Comparison of ENCODE assay signal across 27 mouse cellular contexts in the genomic region with DNA sequence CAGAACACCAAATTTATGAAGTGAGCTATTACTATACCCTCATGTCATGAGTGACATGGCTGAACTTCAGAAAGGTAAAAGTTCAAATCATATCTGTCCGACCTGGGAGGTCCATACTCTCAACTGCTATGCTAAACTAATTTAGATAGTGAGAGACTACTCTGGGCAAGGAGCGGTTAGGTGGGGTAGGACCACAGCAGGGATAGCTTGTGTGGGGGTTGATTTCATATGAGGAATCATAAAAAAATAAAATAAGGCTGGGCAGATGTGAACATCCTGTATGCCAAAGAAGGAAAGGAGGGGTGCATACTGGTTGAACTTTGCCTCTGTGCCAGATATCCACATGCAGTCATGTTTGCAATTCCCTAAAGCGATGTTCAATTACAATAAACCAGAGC. TPM values are rescaled to one million over a fixed set of nuclear protein-coding genes. Genes with fewer than 3 reads are reported as not detected.
"Had no signal": no experiment of that assay in that cellular context is flagged by ENCODE, and none has a peak within 500 bp of the region (broad histone marks: within the 10 kb centered on the region; RNA-seq: fewer than 3 reads in every experiment).

No protein-coding gene starts in this region.

- H3K27ac ChIP-seq: heart, embryonic 10.5 days; heart, embryonic 13.5 days; heart, embryonic 15.5 days; hindbrain, embryonic 13.5 days; hindbrain, embryonic 15.5 days; hindbrain, postnatal 0 days; kidney, embryonic 15.5 days; kidney, postnatal 0 days; limb, embryonic 13.5 days; limb, embryonic 15.5 days; liver, embryonic 13.5 days; liver, embryonic 15.5 days had no signal

- H3K4me1 ChIP-seq: heart, embryonic 10.5 days; liver, embryonic 13.5 days; liver, embryonic 15.5 days had no signal

- H3K4me2 ChIP-seq: heart, embryonic 13.5 days; heart, embryonic 15.5 days; hindbrain, embryonic 13.5 days; hindbrain, embryonic 15.5 days; kidney, embryonic 15.5 days; limb, embryonic 13.5 days; limb, embryonic 15.5 days; liver, embryonic 13.5 days; liver, embryonic 15.5 days had no signal

- H3K9ac ChIP-seq: heart, embryonic 13.5 days; heart, embryonic 15.5 days; hindbrain, embryonic 13.5 days; hindbrain, embryonic 15.5 days; kidney, embryonic 15.5 days; limb, embryonic 13.5 days; limb, embryonic 15.5 days; liver, embryonic 13.5 days; liver, embryonic 15.5 days had no signal

- ATAC-seq: hindbrain, postnatal 0 days had no signal

- DNase-seq: gastrocnemius, postnatal 14 days; gastrocnemius, postnatal 36 days; heart, adult 18-20 months; heart, postnatal 14 days; heart, postnatal 36 days; kidney, adult 2 months; kidney, adult 9 months; kidney, postnatal 14 days; kidney, postnatal 36 days; layer of hippocampus, adult 9-11 months; layer of hippocampus, postnatal 36 days; left cerebral cortex, postnatal 4 days; liver, embryonic 13.5 days had no signal

- H3K9me3 ChIP-seq: heart, embryonic 10.5 days; heart, embryonic 13.5 days; heart, embryonic 15.5 days; hindbrain, embryonic 13.5 days; hindbrain, embryonic 15.5 days; kidney, embryonic 15.5 days; limb, embryonic 13.5 days; limb, embryonic 15.5 days; liver, embryonic 13.5 days; liver, embryonic 15.5 days had no signal

- H3K36me3 ChIP-seq: heart, embryonic 10.5 days; heart, embryonic 13.5 days; heart, embryonic 15.5 days; hindbrain, embryonic 13.5 days; hindbrain, embryonic 15.5 days; kidney, embryonic 15.5 days; limb, embryonic 13.5 days; limb, embryonic 15.5 days; liver, embryonic 13.5 days; liver, embryonic 15.5 days had no signal

- H3K27me3 ChIP-seq: hindbrain, embryonic 15.5 days; kidney, embryonic 15.5 days; limb, embryonic 15.5 days; liver, embryonic 13.5 days; liver, embryonic 15.5 days had no signal

- H3K4me3 ChIP-seq: heart, embryonic 10.5 days; heart, embryonic 13.5 days; heart, embryonic 15.5 days; hindbrain, embryonic 13.5 days; hindbrain, embryonic 15.5 days; kidney, embryonic 15.5 days; limb, embryonic 13.5 days; limb, embryonic 15.5 days; liver, embryonic 13.5 days; liver, embryonic 15.5 days had no signal

RNA-seq across cellular contexts. Expression of gene Mfsd6l, which starts 9.0 kb away (rescaled TPM):
- polyA plus RNA-seq: heart, embryonic 13.5 days; heart, embryonic 15.5 days; hindbrain, embryonic 11.5 days; hindbrain, embryonic 13.5 days; hindbrain, embryonic 15.5 days; limb, embryonic 11.5 days; liver, embryonic 13.5 days; liver, embryonic 15.5 days had no signal

RNA-seq across cellular contexts. Expression of gene Ccdc42, which starts 21.8 kb away (rescaled TPM):
- polyA plus RNA-seq: kidney, adult 2 months; liver, adult 2 months; liver, embryonic 15.5 days had no signal
